Mouse (Mus musculus) forebrain, embryonic 14.5 days (tissue): ENCODE measurements around the gene Clpb. TPM values are rescaled to one million over a fixed set of nuclear protein-coding genes. Genes with fewer than 3 reads are reported as not detected.

Experiments used
- ATAC-seq: fragments of 200-750 bp; cut with Nextera tagmentation; 2 replicates; pipeline ENCODE4 v1.8.0; 2017; ENCODE audit warnings: mild to moderate bottlenecking, moderate library complexity
- DNase-seq: peaks from one replicate; pipeline ENCODE4 v3.0.0-alpha.2; 2015; ENCODE audit warnings: low spot score
- H3K27ac ChIP-seq: fragments of 300-500 bp; sonication (generic); 2 replicates; pipeline ENCODE4 v1.5.1; 2014; ENCODE audit warnings: low read depth, mild to moderate bottlenecking, control low read depth, low read length, moderate library complexity
- H3K27me3 ChIP-seq: fragments of 300-500 bp; sonication (generic); replicated peaks from 2 replicates; pipeline ENCODE4 v1.6.1; 2014; ENCODE audit warnings: low read length, control low read depth, mixed read lengths; ENCODE audit not compliant: control insufficient read depth, insufficient read depth
- H3K36me3 ChIP-seq: fragments of 300-500 bp; sonication (generic); 2 replicates; pipeline ENCODE4 v1.6.1; 2014; ENCODE audit warnings: low read length, control low read depth; ENCODE audit not compliant: control insufficient read depth, insufficient read depth
- H3K4me1 ChIP-seq: fragments of 300-500 bp; sonication (generic); 2 replicates; pipeline ENCODE4 v1.6.1; 2014; ENCODE audit warnings: antibody characterized with exemption, low read length, control low read depth; ENCODE audit not compliant: control insufficient read depth, insufficient read depth
- H3K4me2 ChIP-seq: fragments of 300-500 bp; sonication (generic); 2 replicates; pipeline ENCODE4 v1.6.1; 2014; ENCODE audit warnings: mild to moderate bottlenecking, control low read depth, low read length
- H3K4me3 ChIP-seq: fragments of 300-500 bp; sonication (generic); 2 replicates; pipeline ENCODE4 v1.5.1; 2014; ENCODE audit warnings: low read depth, low read length, control low read depth
- H3K9ac ChIP-seq: fragments of 300-500 bp; sonication (generic); 2 replicates; pipeline ENCODE4 v1.6.1; 2014; ENCODE audit warnings: mild to moderate bottlenecking, low read length, control low read depth, moderate library complexity
- H3K9me3 ChIP-seq: fragments of 300-500 bp; sonication (generic); replicated peaks from 2 replicates; pipeline ENCODE4 v1.6.1; 2016; ENCODE audit warnings: low read length, control low read depth, mixed read lengths; ENCODE audit not compliant: control insufficient read depth
- WGBS: fragments of 180-500 bp; shearing (Covaris S2); extraction: QIAGEN DNeasy Blood & Tissue Kit; methylation state at CpG from one replicate; pipeline ENCODE4 v1.1.7; 2014; 5-methylcytosine and 5-hydroxymethylcytosine counted together
- polyA plus RNA-seq: library from polyadenylated mRNA; unstranded; fragments of >200 nt; fragmentation: Nextera tagmentation; extraction: Ambion mirVana; gene quantifications from 2 replicates; pipeline ENCODE4 v1.2.1, GENCODE M21; 2014

The Clpb gene
- polyA plus RNA-seq, 1 experiment from 2014 or later, result 31.9 TPM

DNA sequence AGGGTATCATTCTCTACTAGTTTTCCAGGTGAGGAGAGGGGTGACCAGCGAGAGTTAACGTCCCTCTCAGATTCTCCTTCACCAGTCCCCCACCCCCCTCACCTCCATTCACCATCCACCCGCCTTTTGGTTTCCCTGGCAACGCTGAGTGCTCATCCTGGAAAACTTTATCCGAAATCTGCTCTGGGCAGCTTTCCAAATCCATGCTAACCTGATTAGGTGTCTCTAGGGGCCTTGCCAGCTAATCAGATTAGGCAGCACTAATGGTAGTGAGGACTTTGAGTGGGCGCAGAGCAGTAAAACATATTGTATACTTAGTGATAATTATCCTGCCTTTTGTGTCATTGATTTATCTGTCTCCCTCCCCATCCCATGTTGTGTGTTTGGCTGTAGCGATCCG lies 109.3 kb downstream of the Clpb start:
- WGBS, result 30% methylated on average over 8 of the region's 8 CpGs
- Histone ChIP-seq H3K4me3 (no peak overlapping the region), H3K9ac (no peak overlapping the region), H3K4me1 (0 out of 2 replicates have a peak, but pooled peaks cover 2% of the 10 kb centered on the region), H3K36me3 (peaks cover 4% of the 10 kb centered on the region; the same call in 1 of the 2 replicates), H3K4me2 (no peak overlapping the region), H3K9me3 (no peaks in the 10 kb centered on the region), H3K27ac (no peak overlapping the region), H3K27me3 (no peaks in the 10 kb centered on the region)
- no peak for ATAC-seq
- DNase-seq, result peak; percentile 56

DNA sequence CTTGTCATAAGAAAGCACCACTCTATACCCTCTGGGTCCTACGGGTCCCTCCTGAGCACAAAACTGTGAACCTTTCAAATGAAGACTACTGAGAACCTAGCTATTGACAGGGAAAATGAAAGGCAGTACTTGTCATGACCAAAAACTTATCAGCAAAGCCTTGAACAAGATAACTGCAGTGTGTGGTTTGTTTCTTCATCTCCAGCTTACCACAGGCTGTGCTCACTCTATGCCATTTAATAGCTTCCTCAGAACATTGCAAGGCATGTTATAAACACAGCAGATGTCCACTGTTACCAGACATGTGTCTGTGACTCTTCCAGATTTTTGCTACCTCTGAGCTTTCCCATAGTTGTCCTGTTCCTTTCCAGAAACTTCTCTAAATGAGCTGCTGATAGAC lies 113.6 kb downstream of the Clpb start:
- peaks cover 20% of the 10 kb centered on the region for H3K36me3 ChIP-seq
- no peak overlapping the region for H3K27ac ChIP-seq
- no peaks in the 10 kb centered on the region for H3K9me3 ChIP-seq
- no peak overlapping the region for H3K4me3 ChIP-seq
- no peak overlapping the region for H3K9ac ChIP-seq
- WGBS, result 90% methylated on average over 1 of the region's 1 CpGs
- ATAC-seq (no peak), DNase-seq (no peak)
- H3K27me3 ChIP-seq, result no peaks in the 10 kb centered on the region
- 0 out of 2 replicates have a peak, but pooled peaks cover 2% of the 10 kb centered on the region for H3K4me1 ChIP-seq
- H3K4me2 ChIP-seq, result no peak overlapping the region

DNA sequence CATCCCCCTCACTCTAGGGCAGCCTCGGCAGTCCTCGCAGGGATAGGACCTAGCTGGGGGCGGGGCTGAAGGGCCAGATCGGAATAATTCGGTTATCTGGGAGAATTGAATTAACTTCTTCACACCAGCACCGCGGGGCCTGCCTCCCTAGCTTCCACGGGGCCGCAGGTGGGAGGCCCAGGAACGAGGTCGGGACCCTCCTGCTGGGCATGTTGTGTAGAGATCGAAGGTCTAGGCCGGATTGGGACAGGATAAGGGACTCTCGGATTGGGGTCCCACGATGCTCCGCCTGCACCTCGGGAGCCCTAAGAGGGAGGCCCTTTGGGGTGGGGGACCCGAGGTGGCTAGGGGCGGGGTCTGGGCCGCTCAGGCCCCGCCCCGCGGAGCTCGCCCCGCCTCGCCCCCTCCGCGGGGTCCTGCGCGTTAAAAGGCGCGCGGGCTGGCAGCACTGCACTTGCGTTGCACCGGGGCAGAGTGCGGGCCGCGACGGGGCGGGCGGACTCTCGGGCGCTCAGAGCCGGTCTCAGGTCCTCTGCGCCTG lies 154.5 kb downstream of the Clpb start, which contains the start of gene Phox2a:
Phox2a (plus strand) TSS at position 453 of the 541 bp plus-strand sequence.
- Histone ChIP-seq H3K4me3 (peak within 1 kb of the TSS; percentile 21), H3K9ac (no peak within 1 kb of the TSS), H3K27me3 (peaks cover 58% of the 10 kb centered on the region), H3K9me3 (no peaks in the 10 kb centered on the region), H3K4me2 (peak within 1 kb of the TSS; percentile 45), H3K36me3 (no peaks in the 10 kb centered on the region), H3K4me1 (peaks cover 5% of the 10 kb centered on the region; the same call in 1 of the 2 replicates), H3K27ac (no peak within 1 kb of the TSS)
- 2% methylated on average over 44 of the region's 45 CpGs for WGBS
- no peak for ATAC-seq
- DNase-seq, result no peak

DNA sequence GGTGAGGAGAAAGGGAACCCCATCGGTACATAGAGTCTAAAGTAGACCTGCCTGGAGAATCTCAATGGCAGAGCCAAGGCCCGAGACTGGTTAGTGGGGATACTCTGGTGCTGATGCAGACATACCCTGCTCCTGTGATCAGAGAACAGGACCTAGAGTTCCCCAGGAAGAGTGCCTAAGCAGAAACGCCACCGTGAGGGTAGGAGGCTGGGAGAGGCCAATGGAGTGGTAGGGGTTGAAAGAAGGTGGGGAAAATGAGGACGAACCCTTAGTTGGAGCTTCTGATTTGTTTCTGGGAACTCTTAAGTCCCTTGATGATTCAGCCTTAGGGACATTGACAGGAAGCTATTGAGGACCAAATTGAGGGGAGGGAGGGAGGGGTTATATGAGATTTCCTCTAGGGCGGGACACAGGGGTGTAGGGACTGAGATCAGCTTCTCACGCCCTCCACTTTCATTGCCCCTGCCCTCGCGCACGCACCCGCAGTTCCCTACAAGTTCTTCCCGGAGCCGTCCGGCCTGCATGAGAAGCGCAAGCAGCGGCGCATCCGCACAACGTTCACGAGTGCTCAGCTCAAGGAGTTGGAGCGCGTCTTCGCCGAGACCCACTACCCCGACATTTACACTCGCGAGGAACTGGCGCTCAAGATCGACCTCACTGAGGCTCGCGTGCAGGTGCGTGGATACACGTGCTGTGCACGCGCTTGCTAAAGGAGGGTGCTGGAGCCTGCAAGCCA lies 157.0 kb downstream of the Clpb start:
- H3K4me2 ChIP-seq, result peak overlapping the region; percentile 63
- no peaks in the 10 kb centered on the region for H3K9me3 ChIP-seq
- WGBS, result 3% methylated on average over 35 of the region's 35 CpGs
- no peak overlapping the region for H3K27ac ChIP-seq
- peaks cover 58% of the 10 kb centered on the region for H3K27me3 ChIP-seq
- H3K36me3 ChIP-seq, result peaks cover 18% of the 10 kb centered on the region; the same call in 1 of the 2 replicates
- ATAC-seq, result no peak
- no peak overlapping the region for H3K9ac ChIP-seq
- peak; percentile 45 for DNase-seq
- peaks cover 5% of the 10 kb centered on the region; the same call in 1 of the 2 replicates for H3K4me1 ChIP-seq
- H3K4me3 ChIP-seq, result peak overlapping the region; percentile 35

DNA sequence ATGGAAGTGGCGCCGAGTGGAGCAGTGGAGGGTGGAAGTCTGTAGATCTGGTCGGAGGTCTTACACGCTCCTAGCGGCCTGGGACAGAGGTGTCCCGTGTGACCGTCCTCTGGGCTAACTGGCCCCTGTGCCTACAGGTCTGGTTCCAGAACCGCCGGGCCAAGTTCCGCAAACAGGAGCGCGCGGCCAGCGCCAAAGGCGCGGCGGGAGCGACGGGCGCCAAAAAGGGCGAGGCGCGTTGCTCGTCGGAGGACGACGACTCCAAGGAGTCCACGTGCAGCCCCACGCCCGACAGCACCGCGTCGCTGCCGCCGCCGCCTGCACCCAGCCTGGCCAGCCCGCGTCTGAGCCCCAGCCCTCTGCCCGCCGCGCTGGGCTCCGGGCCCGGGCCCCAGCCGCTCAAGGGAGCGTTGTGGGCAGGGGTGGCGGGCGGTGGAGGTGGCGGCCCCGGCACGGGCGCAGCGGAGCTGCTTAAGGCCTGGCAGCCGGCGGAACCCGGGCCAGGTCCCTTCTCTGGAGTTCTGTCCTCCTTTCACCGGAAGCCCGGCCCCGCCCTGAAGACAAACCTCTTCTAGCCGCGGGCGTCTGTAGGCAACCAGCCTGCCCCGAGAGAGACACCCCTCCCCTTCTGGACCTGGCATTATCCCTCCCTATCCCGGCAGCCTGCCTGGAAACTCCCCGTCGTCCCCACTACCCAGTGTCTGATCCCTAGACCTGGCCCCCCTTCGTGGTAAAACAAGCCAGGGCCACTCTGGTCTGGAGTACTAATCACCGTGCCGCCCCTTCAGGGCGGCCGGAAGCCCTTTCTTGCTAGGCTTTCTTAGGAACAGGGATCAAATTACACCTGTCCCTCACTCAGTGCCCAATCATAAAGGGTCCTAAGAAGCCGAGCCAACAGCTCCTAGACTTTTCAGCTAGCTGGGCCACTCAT lies 158.4 kb downstream of the Clpb start:
- Histone ChIP-seq H3K4me1 (peaks cover 5% of the 10 kb centered on the region; the same call in 1 of the 2 replicates), H3K4me3 (peak overlapping the region; percentile 35), H3K4me2 (peak overlapping the region; percentile 63), H3K36me3 (peaks cover 30% of the 10 kb centered on the region), H3K9ac (peak overlapping the region; percentile 37), H3K27me3 (peaks cover 55% of the 10 kb centered on the region), H3K27ac (no peak overlapping the region), H3K9me3 (no peaks in the 10 kb centered on the region)
- under 1% methylated on average over 61 of the region's 71 CpGs for WGBS
- ATAC-seq, result peak; percentile 71
- peak; percentile 62 for DNase-seq

DNA sequence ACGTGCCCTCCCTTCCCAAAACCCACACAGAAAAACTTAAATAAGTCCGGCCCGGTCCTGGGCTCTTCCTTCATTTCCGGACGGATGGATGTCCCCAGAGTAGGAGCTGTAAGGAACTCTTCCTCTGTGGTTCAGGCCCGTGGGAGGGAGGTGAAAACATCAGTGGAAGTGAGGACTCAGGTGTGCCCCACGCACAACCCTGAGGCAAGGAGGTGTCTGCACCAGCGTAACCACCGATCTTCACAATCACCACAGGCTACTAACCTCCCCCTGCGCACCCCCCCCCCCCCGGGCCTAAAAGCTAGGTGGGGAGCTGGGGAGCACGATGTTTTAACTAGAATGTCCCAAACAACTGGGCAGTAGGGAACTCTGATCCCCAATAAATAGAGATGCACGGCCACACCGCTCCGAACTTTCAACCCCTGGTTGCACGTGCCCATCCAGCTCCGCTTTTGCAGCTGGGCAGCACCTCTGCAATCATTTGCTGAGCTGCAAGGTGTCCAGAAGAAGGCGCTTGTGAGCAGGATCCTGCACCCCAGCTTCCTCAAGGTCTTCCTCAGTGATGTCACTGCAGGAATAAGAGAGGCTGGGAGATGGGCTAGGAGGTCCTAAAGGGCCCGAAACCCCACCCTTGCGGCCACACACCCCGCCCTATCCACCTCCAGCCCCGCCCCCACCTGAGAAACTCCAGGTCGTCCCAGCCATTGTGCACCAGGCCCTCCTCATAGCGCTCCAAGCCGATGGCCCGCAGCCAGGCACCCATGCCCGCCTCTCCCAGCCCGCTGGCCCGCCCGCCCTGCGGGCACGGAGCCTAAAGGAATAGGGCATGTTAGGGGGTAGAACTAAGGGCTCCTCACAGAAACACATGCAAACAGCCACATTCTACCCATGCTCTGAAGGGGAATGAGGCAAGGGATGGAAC lies 159.7 kb downstream of the Clpb start:
- Histone ChIP-seq H3K36me3 (peaks cover 39% of the 10 kb centered on the region), H3K27me3 (peaks cover 42% of the 10 kb centered on the region), H3K4me2 (no peak overlapping the region), H3K9me3 (no peaks in the 10 kb centered on the region), H3K27ac (no peak overlapping the region), H3K9ac (no peak overlapping the region), H3K4me1 (peaks cover 5% of the 10 kb centered on the region; the same call in 1 of the 2 replicates), H3K4me3 (no peak overlapping the region)
- 23% methylated on average over 31 of the region's 32 CpGs for WGBS
- DNase-seq (peak; percentile 41), ATAC-seq (peak; percentile 15; the same call in 1 of the 2 replicates)

DNA sequence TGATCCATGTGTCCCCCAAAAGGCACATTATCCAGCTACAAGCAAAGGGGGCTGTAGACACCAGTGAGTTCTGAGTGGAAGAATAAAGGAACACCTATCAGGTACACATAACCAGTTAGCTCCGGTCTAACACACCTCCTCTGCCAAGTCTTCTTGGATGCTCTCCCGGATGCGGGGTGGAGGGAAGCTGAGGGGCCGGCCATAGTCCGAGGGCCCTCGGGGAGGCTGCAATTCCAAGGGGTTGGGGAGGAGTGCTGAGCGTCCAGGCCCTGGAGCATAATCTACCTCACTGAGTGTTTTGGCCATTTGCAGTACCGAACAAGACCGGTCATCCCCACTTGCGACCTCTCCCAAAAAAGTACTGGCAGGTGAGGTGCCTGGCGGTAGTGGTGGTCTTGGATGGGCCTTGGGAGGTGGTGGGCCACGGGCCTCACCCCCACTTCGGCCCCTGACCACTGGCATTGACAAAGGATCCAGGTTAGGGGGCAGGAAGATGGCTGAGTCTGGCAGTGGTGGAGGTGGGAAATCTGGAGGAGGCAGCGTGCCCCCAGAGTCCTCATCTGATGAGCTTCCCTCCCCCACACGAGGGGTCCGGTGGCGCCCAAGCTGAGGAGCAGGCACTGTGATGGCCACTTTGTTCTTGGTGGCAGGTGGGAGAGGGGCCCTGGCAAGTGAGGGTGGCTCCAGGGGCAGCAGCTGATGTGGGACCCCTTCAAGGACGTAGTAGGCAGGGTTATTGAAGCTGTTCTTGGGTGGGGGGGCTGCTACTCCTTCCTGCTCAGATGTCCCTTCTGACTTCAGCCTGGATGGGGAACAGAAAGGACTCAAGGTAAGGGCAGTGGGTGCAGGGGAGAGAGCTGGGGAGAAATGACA lies 160.6 kb downstream of the Clpb start:
- Histone ChIP-seq H3K9me3 (no peaks in the 10 kb centered on the region), H3K36me3 (peaks cover 48% of the 10 kb centered on the region), H3K9ac (no peak overlapping the region), H3K27ac (no peak overlapping the region), H3K4me1 (peaks cover 5% of the 10 kb centered on the region; the same call in 1 of the 2 replicates), H3K4me2 (no peak overlapping the region), H3K27me3 (peaks cover 33% of the 10 kb centered on the region), H3K4me3 (no peak overlapping the region)
- DNase-seq (peak; percentile 19), ATAC-seq (no peak)
- WGBS, result 78% methylated on average over 18 of the region's 18 CpGs
